In the genomic region with DNA sequence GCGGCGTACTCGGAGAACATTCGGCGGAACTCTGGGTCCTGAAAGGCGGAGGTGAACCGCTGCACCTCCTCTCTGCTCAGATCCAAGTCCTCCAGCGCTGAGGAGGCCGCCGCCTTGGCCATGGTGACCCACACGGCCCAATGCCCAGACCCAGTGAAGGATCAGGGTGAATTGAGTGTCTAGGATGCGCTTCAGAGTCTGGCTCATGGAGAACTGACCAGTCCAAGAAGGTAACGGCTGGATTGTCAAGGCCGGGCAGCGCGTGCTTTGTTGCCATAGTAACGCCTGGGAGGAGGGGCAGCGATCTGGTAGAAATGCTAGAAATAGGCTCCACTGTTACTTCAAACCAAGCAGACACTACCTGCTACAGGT, we compare ENCODE assay signal across 8 mouse cellular contexts. TPM values are rescaled to one million over a fixed set of nuclear protein-coding genes. Genes with fewer than 3 reads are reported as not detected.
DNase-seq lines count a peak whose midpoint lies in the region; ATAC-seq lines count a peak whose summit lies in the region.

Dnaaf2 (minus strand) TSS at position 266 of the 372 bp plus-strand sequence.

- H3K27me3 ChIP-seq in embryonic facial prominence, embryonic 14.5 days (replicated peaks; ENCODE audit: control insufficient read depth, insufficient read depth, low read length), result no peaks in the 10 kb centered on the region
- H3K27me3 ChIP-seq in heart, embryonic 12.5 days (replicated peaks), result no peaks in the 10 kb centered on the region
- H3K27me3 ChIP-seq in kidney, embryonic 15.5 days, result no peaks in the 10 kb centered on the region
- H3K27me3 ChIP-seq in midbrain, embryonic 15.5 days (replicated peaks), result no peaks in the 10 kb centered on the region
- no peaks in the 10 kb centered on the region for H3K27me3 ChIP-seq in stomach, embryonic 15.5 days (replicated peaks)

- peaks cover 34% of the 10 kb centered on the region for H3K36me3 ChIP-seq in embryonic facial prominence, embryonic 14.5 days (ENCODE audit: control insufficient read depth, insufficient read depth, low read length)
- H3K36me3 ChIP-seq in heart, embryonic 12.5 days, result peaks cover 33% of the 10 kb centered on the region
- peaks cover 35% of the 10 kb centered on the region for H3K36me3 ChIP-seq in kidney, embryonic 15.5 days
- no peaks in the 10 kb centered on the region for H3K36me3 ChIP-seq in midbrain, embryonic 15.5 days (replicated peaks)
- H3K36me3 ChIP-seq in stomach, embryonic 15.5 days, result peaks cover 11% of the 10 kb centered on the region; the same call in 1 of the 2 replicates

- H3K27ac ChIP-seq in embryonic facial prominence, embryonic 14.5 days (replicated peaks; ENCODE audit: low read depth, low read length), result peak within 1 kb of the TSS; percentile 91
- H3K27ac ChIP-seq in heart, embryonic 12.5 days (ENCODE audit: poor library complexity, severe bottlenecking), result peak within 1 kb of the TSS; percentile 90
- peak within 1 kb of the TSS; percentile 94 for H3K27ac ChIP-seq in kidney, embryonic 15.5 days
- H3K27ac ChIP-seq in midbrain, embryonic 15.5 days, result peak within 1 kb of the TSS; percentile 94
- peak within 1 kb of the TSS; percentile 85 for H3K27ac ChIP-seq in stomach, embryonic 15.5 days

- H3K4me2 ChIP-seq in embryonic facial prominence, embryonic 14.5 days (ENCODE audit: low read depth, low read length), result peak within 1 kb of the TSS; percentile 78
- H3K4me2 ChIP-seq in heart, embryonic 12.5 days, result peak within 1 kb of the TSS; percentile 98
- peak within 1 kb of the TSS; percentile 92 for H3K4me2 ChIP-seq in kidney, embryonic 15.5 days
- H3K4me2 ChIP-seq in midbrain, embryonic 15.5 days, result peak within 1 kb of the TSS; percentile 96
- peak within 1 kb of the TSS; percentile 95 for H3K4me2 ChIP-seq in stomach, embryonic 15.5 days

- peak; percentile 5 for ATAC-seq in CD4-positive, CD25-positive, alpha-beta regulatory T cell, adult 4 months
- ATAC-seq in embryonic facial prominence, embryonic 14.5 days (ENCODE audit: low read depth), result peak; percentile 20
- ATAC-seq in heart, embryonic 12.5 days (ENCODE audit: insufficient number of reproducible peaks, low FRiP score), result peak; percentile 38
- ATAC-seq in kidney, embryonic 15.5 days (replicated peaks; ENCODE audit: low FRiP score), result peak; percentile 67
- peak; percentile 55 for ATAC-seq in midbrain, embryonic 15.5 days (replicated peaks)
- ATAC-seq in stomach, embryonic 15.5 days (ENCODE audit: insufficient read depth, low FRiP score, low read depth), result no peak

- peaks cover 21% of the 10 kb centered on the region for H3K4me1 ChIP-seq in embryonic facial prominence, embryonic 14.5 days (ENCODE audit: control insufficient read depth, insufficient read depth, low read length)
- peaks cover 17% of the 10 kb centered on the region for H3K4me1 ChIP-seq in heart, embryonic 12.5 days (replicated peaks)
- peaks cover 22% of the 10 kb centered on the region for H3K4me1 ChIP-seq in kidney, embryonic 15.5 days
- H3K4me1 ChIP-seq in midbrain, embryonic 15.5 days, result peaks cover 33% of the 10 kb centered on the region
- H3K4me1 ChIP-seq in stomach, embryonic 15.5 days, result peaks cover 18% of the 10 kb centered on the region

- WGBS in embryonic facial prominence, embryonic 14.5 days, result under 1% methylated on average over 18 of the region's 18 CpGs
- WGBS in heart, embryonic 12.5 days, result 0% methylated on average over 18 of the region's 18 CpGs
- under 1% methylated on average over 18 of the region's 18 CpGs for WGBS in kidney, embryonic 15.5 days
- WGBS in midbrain, embryonic 15.5 days, result under 1% methylated on average over 18 of the region's 18 CpGs
- under 1% methylated on average over 18 of the region's 18 CpGs for WGBS in stomach, embryonic 15.5 days

- peak; percentile 91 for DNase-seq in adrenal gland, postnatal 14 days
- peak; percentile 69 for DNase-seq in embryonic facial prominence, embryonic 14.5 days (ENCODE audit: low spot score)
- DNase-seq in liver, result peak; percentile 80

- no peaks in the 10 kb centered on the region for H3K9me3 ChIP-seq in embryonic facial prominence, embryonic 14.5 days (ENCODE audit: control insufficient read depth, low read length)
- no peaks in the 10 kb centered on the region for H3K9me3 ChIP-seq in heart, embryonic 12.5 days (replicated peaks)
- no peaks in the 10 kb centered on the region for H3K9me3 ChIP-seq in kidney, embryonic 15.5 days (replicated peaks)
- H3K9me3 ChIP-seq in midbrain, embryonic 15.5 days, result no peaks in the 10 kb centered on the region
- H3K9me3 ChIP-seq in stomach, embryonic 15.5 days, result no peaks in the 10 kb centered on the region

- H3K9ac ChIP-seq in embryonic facial prominence, embryonic 14.5 days (ENCODE audit: low read depth, low read length), result peak within 1 kb of the TSS; percentile 86
- H3K9ac ChIP-seq in heart, embryonic 12.5 days, result peak within 1 kb of the TSS; percentile 96
- peak within 1 kb of the TSS; percentile 80 for H3K9ac ChIP-seq in kidney, embryonic 15.5 days
- H3K9ac ChIP-seq in midbrain, embryonic 15.5 days, result peak within 1 kb of the TSS; percentile 76
- peak within 1 kb of the TSS; percentile 83 for H3K9ac ChIP-seq in stomach, embryonic 15.5 days

- peak within 1 kb of the TSS; percentile 95 for H3K4me3 ChIP-seq in embryonic facial prominence, embryonic 14.5 days (ENCODE audit: low read depth, low read length)
- H3K4me3 ChIP-seq in heart, embryonic 12.5 days, result peak within 1 kb of the TSS; percentile 93
- H3K4me3 ChIP-seq in kidney, embryonic 15.5 days (replicated peaks), result peak within 1 kb of the TSS; percentile 94
- peak within 1 kb of the TSS; percentile 89 for H3K4me3 ChIP-seq in midbrain, embryonic 15.5 days
- peak within 1 kb of the TSS; percentile 91 for H3K4me3 ChIP-seq in stomach, embryonic 15.5 days (replicated peaks)

RNA-seq across cellular contexts. Expression of gene Dnaaf2, which starts in this region (rescaled TPM):
- 1 to 10 TPM; 2.5 to 2.8 TPM for polyA plus RNA-seq in CD4-positive, CD25-positive, alpha-beta regulatory T cell, adult 4 months (2017; shearing (Covaris generic))
- total RNA-seq in adrenal gland, postnatal 14 days (2021), result 1.0 and 1.7 TPM in 2 replicates
- 5.5 and 6.0 TPM in 2 replicates for polyA plus RNA-seq in embryonic facial prominence, embryonic 14.5 days (2014; fragmentation: Nextera tagmentation; extraction: Ambion mirVana)
- 8.1 and 9.1 TPM in 2 replicates for polyA plus RNA-seq in heart, embryonic 12.5 days (2016; fragmentation: Nextera tagmentation; extraction: Ambion mirVana)
- polyA plus RNA-seq in kidney, embryonic 15.5 days (2015; fragmentation: Nextera tagmentation; extraction: Ambion mirVana), result 9.5 and 11.2 TPM in 2 replicates
- 8.2 and 8.5 TPM in 2 replicates for polyA plus RNA-seq in midbrain, embryonic 15.5 days (2015; fragmentation: Nextera tagmentation; extraction: Ambion mirVana)
- polyA plus RNA-seq in stomach, embryonic 15.5 days (2015; fragmentation: Nextera tagmentation; extraction: Ambion mirVana), result 9.9 and 10.0 TPM in 2 replicates
